Mouse (Mus musculus) C2C12 (cell line): ENCODE data around the gene Btbd35f6.
"Not testable (repeated sequence)": the region's sequence is repeated elsewhere in the genome, so short reads cannot be mapped to it uniquely, and the experiment has no call there.

Experiments
- CEBPB ChIP-seq: IDR thresholded peaks from one replicate; pipeline ENCODE4 v1.6.1; 2011; ENCODE audit warnings: low read depth, mild to moderate bottlenecking, control low read depth, moderate library complexity
- CTCF ChIP-seq: IDR thresholded peaks from one replicate; pipeline ENCODE4 v1.5.1; 2011; ENCODE audit not compliant: control insufficient read depth, insufficient read depth, insufficient read length
- FOSL1 ChIP-seq: IDR thresholded peaks from one replicate; pipeline ENCODE4 v1.8.0; 2011; ENCODE audit warnings: mild to moderate bottlenecking, low read length; ENCODE audit not compliant: poor library complexity, insufficient read depth, severe bottlenecking
- MAX ChIP-seq: IDR thresholded peaks from one replicate; pipeline ENCODE4 v1.6.1; 2011; ENCODE audit warnings: mild to moderate bottlenecking, control low read depth
- MYOG ChIP-seq: IDR thresholded peaks from one replicate; pipeline ENCODE4 v1.6.1; 2011; ENCODE audit not compliant: control insufficient read depth, insufficient read length; ENCODE audit errors: extremely low read depth
- USF1 ChIP-seq: IDR thresholded peaks from one replicate; pipeline ENCODE4 v1.6.1; 2011; ENCODE audit warnings: low read depth, mild to moderate bottlenecking, control low read depth, moderate library complexity

GRCm38 (mm10) chrX:33928225-33928624 is 28.1 kb downstream of the Btbd35f6 start:
- TF ChIP-seq CTCF, USF1, MAX, MYOG, CEBPB, FOSL1: not testable (repeated sequence)
